Mouse (Mus musculus): ENCODE results near the gene Picalm. TPM values are rescaled to one million over a fixed set of nuclear protein-coding genes. Genes with fewer than 3 reads are reported as not detected.

Gene Picalm
- total and polyA plus RNA-seq, 3 experiments = 62.8 to 377 (median 166) TPM

- Histone ChIP-seq H3K36me3 (replicated peaks) (no peaks in the 10 kb centered on the region), H3K9me3 (replicated peaks) (no peaks in the 10 kb centered on the region), H3K4me1 (ENCODE audit: insufficient read depth, low read depth, low read length) (peaks cover 27% of the 10 kb centered on the region), H3K27me3 (ENCODE audit: insufficient read depth, low read length) (no peaks in the 10 kb centered on the region), H3K4me3 (ENCODE audit: low read depth, low read length) (no peak overlapping the region)
- DNase-seq (ENCODE audit: low spot score) = no peak
- ATAC-seq (ENCODE audit: extremely low read depth, insufficient number of reproducible peaks, low FRiP score, poor library complexity, severe bottlenecking) = no peak
- TF ChIP-seq TAL1 (conservative IDR thresholded peaks at IDR 0.05; ENCODE audit: low read depth, low read length) = no peak
- no peak for TF ChIP-seq POLR2AphosphoS5 (IDR thresholded peaks at IDR 0.05; ENCODE audit: insufficient replicate concordance, low read depth, low read length)
- TF ChIP-seq GATA2 (IDR thresholded peaks at IDR 0.05; ENCODE audit: borderline replicate concordance, low read depth, low read length) = no peak
- no peak for TF ChIP-seq GATA1 (IDR thresholded peaks at IDR 0.05; ENCODE audit: borderline replicate concordance, low read length)
Measured at GRCm38 (mm10) chr7:90138359-90138758, 8.3 kb downstream of the Picalm start.

GRCm38 (mm10) chr7:90140290-90140689, 10.3 kb downstream of the Picalm start:
- Histone ChIP-seq H3K4me1 (ENCODE audit: insufficient read depth, low read depth, low read length) (peaks cover 38% of the 10 kb centered on the region), H3K27me3 (ENCODE audit: insufficient read depth, low read length) (no peaks in the 10 kb centered on the region), H3K4me3 (ENCODE audit: low read depth, low read length) (no peak overlapping the region), H3K36me3 (replicated peaks) (no peaks in the 10 kb centered on the region), H3K9me3 (replicated peaks) (no peaks in the 10 kb centered on the region)
- no peak for ATAC-seq (ENCODE audit: extremely low read depth, insufficient number of reproducible peaks, low FRiP score, poor library complexity, severe bottlenecking)
- DNase-seq (ENCODE audit: low spot score) = no peak
- TF ChIP-seq GATA2 (IDR thresholded peaks at IDR 0.05; ENCODE audit: borderline replicate concordance, low read depth, low read length) (no peak), TAL1 (conservative IDR thresholded peaks at IDR 0.05; ENCODE audit: low read depth, low read length) (no peak), GATA1 (IDR thresholded peaks at IDR 0.05; ENCODE audit: borderline replicate concordance, low read length) (no peak), CTCF (IDR thresholded peaks at IDR 0.05; ENCODE audit: low read depth, low read length) (no peak), POLR2AphosphoS5 (IDR thresholded peaks at IDR 0.05; ENCODE audit: insufficient replicate concordance, low read depth, low read length) (no peak)

- ATAC-seq (ENCODE audit: extremely low read depth, insufficient number of reproducible peaks, low FRiP score, poor library complexity, severe bottlenecking) (no peak), DNase-seq (ENCODE audit: low spot score) (no peak)
- H3K27me3 ChIP-seq (ENCODE audit: insufficient read depth, low read length) = no peaks in the 10 kb centered on the region
- H3K4me3 ChIP-seq (ENCODE audit: low read depth, low read length) = no peak overlapping the region
- peaks cover 62% of the 10 kb centered on the region for H3K4me1 ChIP-seq (ENCODE audit: insufficient read depth, low read depth, low read length)
- no peak for TF ChIP-seq CTCF (IDR thresholded peaks at IDR 0.05; ENCODE audit: low read depth, low read length)
- TF ChIP-seq TAL1 (conservative IDR thresholded peaks at IDR 0.05; ENCODE audit: low read depth, low read length) = no peak
- no peak for TF ChIP-seq GATA1 (IDR thresholded peaks at IDR 0.05; ENCODE audit: borderline replicate concordance, low read length)
- TF ChIP-seq GATA2 (IDR thresholded peaks at IDR 0.05; ENCODE audit: borderline replicate concordance, low read depth, low read length) = no peak
- TF ChIP-seq POLR2AphosphoS5 (IDR thresholded peaks at IDR 0.05; ENCODE audit: insufficient replicate concordance, low read depth, low read length) = no peak
- peaks cover 2% of the 10 kb centered on the region for H3K36me3 ChIP-seq (replicated peaks)
- no peaks in the 10 kb centered on the region for H3K9me3 ChIP-seq (replicated peaks)
Measured at GRCm38 (mm10) chr7:90144275-90144674, 14.3 kb downstream of the Picalm start.

GRCm38 (mm10) chr7:90144971-90145370, 15.0 kb downstream of the Picalm start:
- no peaks in the 10 kb centered on the region for H3K9me3 ChIP-seq (replicated peaks)
- ATAC-seq (ENCODE audit: extremely low read depth, insufficient number of reproducible peaks, low FRiP score, poor library complexity, severe bottlenecking) (no peak), DNase-seq (ENCODE audit: low spot score) (no peak)
- H3K27me3 ChIP-seq (ENCODE audit: insufficient read depth, low read length) = no peaks in the 10 kb centered on the region
- peaks cover 58% of the 10 kb centered on the region for H3K4me1 ChIP-seq (ENCODE audit: insufficient read depth, low read depth, low read length)
- TF ChIP-seq GATA1 (IDR thresholded peaks at IDR 0.05; ENCODE audit: borderline replicate concordance, low read length) (no peak), GATA2 (IDR thresholded peaks at IDR 0.05; ENCODE audit: borderline replicate concordance, low read depth, low read length) (no peak), POLR2AphosphoS5 (IDR thresholded peaks at IDR 0.05; ENCODE audit: insufficient replicate concordance, low read depth, low read length) (no peak), CTCF (IDR thresholded peaks at IDR 0.05; ENCODE audit: low read depth, low read length) (no peak), TAL1 (conservative IDR thresholded peaks at IDR 0.05; ENCODE audit: low read depth, low read length) (no peak)
- peaks cover 2% of the 10 kb centered on the region for H3K36me3 ChIP-seq (replicated peaks)
- no peak overlapping the region; the same call in 1 of the 2 replicates for H3K4me3 ChIP-seq (ENCODE audit: low read depth, low read length)

GRCm38 (mm10) chr7:90145376-90145775, 15.4 kb downstream of the Picalm start:
- TF ChIP-seq CTCF (IDR thresholded peaks at IDR 0.05; ENCODE audit: low read depth, low read length) (no peak), POLR2AphosphoS5 (IDR thresholded peaks at IDR 0.05; ENCODE audit: insufficient replicate concordance, low read depth, low read length) (no peak), TAL1 (conservative IDR thresholded peaks at IDR 0.05; ENCODE audit: low read depth, low read length) (no peak), GATA1 (IDR thresholded peaks at IDR 0.05; ENCODE audit: borderline replicate concordance, low read length) (no peak)
- H3K27me3 ChIP-seq (ENCODE audit: insufficient read depth, low read length) = no peaks in the 10 kb centered on the region
- ATAC-seq (ENCODE audit: extremely low read depth, insufficient number of reproducible peaks, low FRiP score, poor library complexity, severe bottlenecking) (no peak), DNase-seq (ENCODE audit: low spot score) (no peak)
- H3K36me3 ChIP-seq (replicated peaks) = peaks cover 4% of the 10 kb centered on the region
- H3K4me1 ChIP-seq (ENCODE audit: insufficient read depth, low read depth, low read length) = peaks cover 58% of the 10 kb centered on the region
- no peaks in the 10 kb centered on the region for H3K9me3 ChIP-seq (replicated peaks)
- H3K4me3 ChIP-seq (ENCODE audit: low read depth, low read length) = no peak overlapping the region

GRCm38 (mm10) chr7:90145897-90146296, 15.9 kb downstream of the Picalm start:
- Histone ChIP-seq H3K36me3 (replicated peaks) (peaks cover 4% of the 10 kb centered on the region), H3K4me3 (ENCODE audit: low read depth, low read length) (no peak overlapping the region; the same call in 1 of the 2 replicates), H3K4me1 (ENCODE audit: insufficient read depth, low read depth, low read length) (peaks cover 57% of the 10 kb centered on the region), H3K9me3 (replicated peaks) (no peaks in the 10 kb centered on the region), H3K27me3 (ENCODE audit: insufficient read depth, low read length) (no peaks in the 10 kb centered on the region)
- TF ChIP-seq GATA2 (IDR thresholded peaks at IDR 0.05; ENCODE audit: borderline replicate concordance, low read depth, low read length) = no peak
- no peak for TF ChIP-seq CTCF (IDR thresholded peaks at IDR 0.05; ENCODE audit: low read depth, low read length)
- no peak for TF ChIP-seq TAL1 (conservative IDR thresholded peaks at IDR 0.05; ENCODE audit: low read depth, low read length)
- no peak for TF ChIP-seq POLR2AphosphoS5 (IDR thresholded peaks at IDR 0.05; ENCODE audit: insufficient replicate concordance, low read depth, low read length)
- TF ChIP-seq GATA1 (IDR thresholded peaks at IDR 0.05; ENCODE audit: borderline replicate concordance, low read length) = no peak
- DNase-seq (ENCODE audit: low spot score) = no peak
- no peak for ATAC-seq (ENCODE audit: extremely low read depth, insufficient number of reproducible peaks, low FRiP score, poor library complexity, severe bottlenecking)

Data from G1E (cell line).